Mouse (Mus musculus) heart, embryonic 15.5 days (tissue): ENCODE results near the gene Dync1li1. TPM values are rescaled to one million over a fixed set of nuclear protein-coding genes. Genes with fewer than 3 reads are reported as not detected.
A peak's percentile ranks its signal among the peaks of the same experiment; 100 is the strongest.

Experiments
- ATAC-seq: fragments of 200-750 bp; cut with Nextera tagmentation; replicated peaks from 2 replicates; pipeline ENCODE4 v1.8.0; 2017; ENCODE audit warnings: low read depth, moderate TSS enrichment; ENCODE audit not compliant: insufficient number of reproducible peaks, insufficient read depth, low FRiP score
- H3K27ac ChIP-seq: fragments of 300-500 bp; sonication (generic); 2 replicates; pipeline ENCODE4 v1.5.1; 2015; ENCODE audit warnings: mild to moderate bottlenecking, inconsistent platforms
- H3K27me3 ChIP-seq: fragments of 300-500 bp; sonication (generic); 2 replicates; pipeline ENCODE4 v1.6.1; 2015; ENCODE audit warnings: inconsistent platforms
- H3K36me3 ChIP-seq: fragments of 300-500 bp; sonication (generic); 2 replicates; pipeline ENCODE4 v1.6.1; 2015; ENCODE audit warnings: mild to moderate bottlenecking, inconsistent platforms
- H3K4me1 ChIP-seq: fragments of 300-500 bp; sonication (generic); replicated peaks from 2 replicates; pipeline ENCODE4 v1.6.1; 2015; ENCODE audit warnings: inconsistent platforms
- H3K4me2 ChIP-seq: fragments of 300-500 bp; sonication (generic); 2 replicates; pipeline ENCODE4 v1.6.1; 2015; ENCODE audit warnings: inconsistent platforms, mild to moderate bottlenecking, moderate library complexity
- H3K4me3 ChIP-seq: fragments of 300-500 bp; sonication (generic); 2 replicates; pipeline ENCODE4 v1.5.1; 2015; ENCODE audit warnings: mild to moderate bottlenecking, inconsistent platforms
- H3K9ac ChIP-seq: fragments of 300-500 bp; sonication (generic); 2 replicates; pipeline ENCODE4 v1.6.1; 2015; ENCODE audit warnings: mild to moderate bottlenecking, inconsistent platforms
- H3K9me3 ChIP-seq: fragments of 300-500 bp; sonication (generic); replicated peaks from 2 replicates; pipeline ENCODE4 v1.6.1; 2016; ENCODE audit warnings: inconsistent platforms
- WGBS: fragments of 180-500 bp; shearing (Covaris S2); methylation state at CpG from one replicate; pipeline ENCODE4 v1.1.7; 2015; ENCODE audit warnings: mixed read lengths; 5-methylcytosine and 5-hydroxymethylcytosine counted together
- polyA plus RNA-seq: library from polyadenylated mRNA; unstranded; fragments of >200 nt; fragmentation: Nextera tagmentation; extraction: Ambion mirVana; gene quantifications from 2 replicates; pipeline ENCODE4 v1.2.1, GENCODE M21; 2015

Gene Dync1li1
- polyA plus RNA-seq, 1 experiment from 2014 or later, result 72.3 TPM

GRCm38 (mm10) chr9:114752311-114752710 lies 63.7 kb downstream of the Dync1li1 start:
- peak overlapping the region; percentile 88 for H3K4me2 ChIP-seq
- H3K4me3 ChIP-seq, result no peak overlapping the region
- ATAC-seq, result no peak
- no peaks in the 10 kb centered on the region for H3K9me3 ChIP-seq
- H3K27ac ChIP-seq, result no peak overlapping the region
- H3K9ac ChIP-seq, result peak overlapping the region; percentile 24; the same call in 1 of the 2 replicates
- no peaks in the 10 kb centered on the region for H3K27me3 ChIP-seq
- peaks cover 30% of the 10 kb centered on the region for H3K36me3 ChIP-seq
- 66% methylated on average over 9 of the region's 9 CpGs for WGBS
- peaks cover 7% of the 10 kb centered on the region for H3K4me1 ChIP-seq

GRCm38 (mm10) chr9:114752863-114753484 lies 64.4 kb downstream of the Dync1li1 start:
- H3K4me3 ChIP-seq, result peak overlapping the region; percentile 71
- peaks cover 7% of the 10 kb centered on the region for H3K4me1 ChIP-seq
- peak overlapping the region; percentile 88 for H3K4me2 ChIP-seq
- peaks cover 23% of the 10 kb centered on the region for H3K36me3 ChIP-seq
- 7% methylated on average over 36 of the region's 36 CpGs for WGBS
- peak overlapping the region; percentile 64 for H3K27ac ChIP-seq
- ATAC-seq, result peak; percentile 90
- peak overlapping the region; percentile 73 for H3K9ac ChIP-seq
- no peaks in the 10 kb centered on the region for H3K27me3 ChIP-seq
- no peaks in the 10 kb centered on the region for H3K9me3 ChIP-seq

GRCm38 (mm10) chr9:114758272-114758671 lies 69.7 kb downstream of the Dync1li1 start:
- 70% methylated on average over 7 of the region's 7 CpGs for WGBS
- Histone ChIP-seq H3K27ac (no peak overlapping the region), H3K36me3 (peaks cover 38% of the 10 kb centered on the region; the same call in 1 of the 2 replicates), H3K9ac (no peak overlapping the region), H3K4me1 (peaks cover 2% of the 10 kb centered on the region; the same call in 1 of the 2 replicates), H3K4me2 (no peak overlapping the region), H3K9me3 (no peaks in the 10 kb centered on the region), H3K4me3 (no peak overlapping the region), H3K27me3 (no peaks in the 10 kb centered on the region)
- no peak for ATAC-seq

GRCm38 (mm10) chr9:114758801-114759200 lies 70.2 kb downstream of the Dync1li1 start:
- no peak overlapping the region for H3K4me2 ChIP-seq
- no peak overlapping the region for H3K4me3 ChIP-seq
- 82% methylated on average over 5 of the region's 5 CpGs for WGBS
- H3K4me1 ChIP-seq, result no peaks in the 10 kb centered on the region
- no peak for ATAC-seq
- no peaks in the 10 kb centered on the region for H3K27me3 ChIP-seq
- no peak overlapping the region for H3K27ac ChIP-seq
- peaks cover 38% of the 10 kb centered on the region; the same call in 1 of the 2 replicates for H3K36me3 ChIP-seq
- H3K9ac ChIP-seq, result no peak overlapping the region
- H3K9me3 ChIP-seq, result no peaks in the 10 kb centered on the region

GRCm38 (mm10) chr9:114759886-114760285 lies 71.3 kb downstream of the Dync1li1 start:
- H3K27ac ChIP-seq, result no peak overlapping the region
- no peaks in the 10 kb centered on the region for H3K9me3 ChIP-seq
- 86% methylated on average over 4 of the region's 4 CpGs for WGBS
- no peak overlapping the region for H3K4me3 ChIP-seq
- no peak for ATAC-seq
- H3K4me2 ChIP-seq, result no peak overlapping the region
- H3K9ac ChIP-seq, result no peak overlapping the region
- H3K4me1 ChIP-seq, result no peaks in the 10 kb centered on the region
- no peaks in the 10 kb centered on the region for H3K27me3 ChIP-seq
- peaks cover 37% of the 10 kb centered on the region; the same call in 1 of the 2 replicates for H3K36me3 ChIP-seq

GRCm38 (mm10) chr9:114760353-114760752 lies 71.8 kb downstream of the Dync1li1 start:
- H3K27ac ChIP-seq, result no peak overlapping the region
- no peaks in the 10 kb centered on the region for H3K27me3 ChIP-seq
- H3K36me3 ChIP-seq, result peaks cover 33% of the 10 kb centered on the region; the same call in 1 of the 2 replicates
- no peak for ATAC-seq
- no peaks in the 10 kb centered on the region for H3K4me1 ChIP-seq
- H3K9me3 ChIP-seq, result no peaks in the 10 kb centered on the region
- H3K9ac ChIP-seq, result no peak overlapping the region
- H3K4me2 ChIP-seq, result no peak overlapping the region
- no peak overlapping the region for H3K4me3 ChIP-seq
- WGBS, result 71% methylated on average over 5 of the region's 5 CpGs

GRCm38 (mm10) chr9:114761848-114762247 lies 73.3 kb downstream of the Dync1li1 start:
- H3K27ac ChIP-seq, result no peak overlapping the region
- no peak overlapping the region for H3K4me3 ChIP-seq
- no peak overlapping the region for H3K4me2 ChIP-seq
- H3K9me3 ChIP-seq, result no peaks in the 10 kb centered on the region
- 71% methylated on average over 11 of the region's 11 CpGs for WGBS
- peaks cover 2% of the 10 kb centered on the region for H3K4me1 ChIP-seq
- ATAC-seq, result no peak
- H3K36me3 ChIP-seq, result peaks cover 32% of the 10 kb centered on the region; the same call in 1 of the 2 replicates
- no peaks in the 10 kb centered on the region for H3K27me3 ChIP-seq
- no peak overlapping the region for H3K9ac ChIP-seq

GRCm38 (mm10) chr9:114763341-114763740 lies 74.8 kb downstream of the Dync1li1 start:
- H3K4me1 ChIP-seq, result peaks cover 14% of the 10 kb centered on the region
- H3K27me3 ChIP-seq, result no peaks in the 10 kb centered on the region
- H3K36me3 ChIP-seq, result peaks cover 30% of the 10 kb centered on the region; the same call in 1 of the 2 replicates
- H3K9ac ChIP-seq, result no peak overlapping the region
- 61% methylated on average over 13 of the region's 13 CpGs for WGBS
- no peak overlapping the region for H3K4me3 ChIP-seq
- ATAC-seq, result no peak
- no peak overlapping the region for H3K27ac ChIP-seq
- H3K4me2 ChIP-seq, result no peak overlapping the region
- no peaks in the 10 kb centered on the region for H3K9me3 ChIP-seq

- H3K9ac ChIP-seq, result no peak overlapping the region
- H3K9me3 ChIP-seq, result no peaks in the 10 kb centered on the region
- H3K4me2 ChIP-seq, result no peak overlapping the region
- H3K27me3 ChIP-seq, result no peaks in the 10 kb centered on the region
- peaks cover 14% of the 10 kb centered on the region for H3K4me1 ChIP-seq
- 67% methylated on average over 13 of the region's 13 CpGs for WGBS
- no peak for ATAC-seq
- no peak overlapping the region for H3K4me3 ChIP-seq
- H3K36me3 ChIP-seq, result peaks cover 10% of the 10 kb centered on the region; the same call in 1 of the 2 replicates
- H3K27ac ChIP-seq, result no peak overlapping the region
These were observed 78.4 kb downstream of the Dync1li1 start for GRCm38 (mm10) chr9:114767030-114767429.

- Histone ChIP-seq H3K27ac (peak overlapping the region; percentile 25; the same call in 1 of the 2 replicates), H3K9ac (no peak overlapping the region), H3K36me3 (0 out of 2 replicates have a peak, but pooled peaks cover 11% of the 10 kb centered on the region)
These were observed 78.9 kb downstream of the Dync1li1 start for GRCm38 (mm10) chr9:114767507-114767906.

GRCm38 (mm10) chr9:114768066-114768465 lies 79.5 kb downstream of the Dync1li1 start:
- no peak for ATAC-seq
- H3K4me1 ChIP-seq, result peaks cover 14% of the 10 kb centered on the region
- no peak overlapping the region for H3K4me3 ChIP-seq
- 41% methylated on average over 10 of the region's 10 CpGs for WGBS
- no peak overlapping the region for H3K4me2 ChIP-seq
- H3K9ac ChIP-seq, result no peak overlapping the region
- no peaks in the 10 kb centered on the region for H3K9me3 ChIP-seq
- H3K36me3 ChIP-seq, result 0 out of 2 replicates have a peak, but pooled peaks cover 8% of the 10 kb centered on the region
- peak overlapping the region; percentile 25; the same call in 1 of the 2 replicates for H3K27ac ChIP-seq
- no peaks in the 10 kb centered on the region for H3K27me3 ChIP-seq

More at GRCm38 (mm10) chr9:114767507-114767906, 78.9 kb downstream of the Dync1li1 start:
- H3K4me2 ChIP-seq, result no peak overlapping the region
- 72% methylated on average over 2 of the region's 2 CpGs for WGBS
- ATAC-seq, result no peak
- no peaks in the 10 kb centered on the region for H3K9me3 ChIP-seq
- peaks cover 14% of the 10 kb centered on the region for H3K4me1 ChIP-seq
- H3K4me3 ChIP-seq, result no peak overlapping the region
- H3K27me3 ChIP-seq, result no peaks in the 10 kb centered on the region

- H3K27me3 ChIP-seq, result no peaks in the 10 kb centered on the region
- H3K4me1 ChIP-seq, result peaks cover 21% of the 10 kb centered on the region
- H3K4me3 ChIP-seq, result no peak overlapping the region
- no peak overlapping the region for H3K9ac ChIP-seq
- WGBS, result 83% methylated on average over 4 of the region's 4 CpGs
- H3K4me2 ChIP-seq, result no peak overlapping the region
- no peak for ATAC-seq
- H3K9me3 ChIP-seq, result no peaks in the 10 kb centered on the region
- no peak overlapping the region for H3K27ac ChIP-seq
- H3K36me3 ChIP-seq, result 0 out of 2 replicates have a peak, but pooled peaks cover 7% of the 10 kb centered on the region
These were observed 81.6 kb downstream of the Dync1li1 start for GRCm38 (mm10) chr9:114770224-114770623.
